Mouse (Mus musculus) cerebellum, postnatal 14 days (tissue): Measurements from ENCODE around the gene Prkar1a.

Experiments used
- DNase-seq, 2 experiments: peaks; one replicate each; pipeline ENCODE4 v3.0.0; 2021; ENCODE audit warnings: mixed read lengths in 2 of 2

Prkar1a gene

DNA sequence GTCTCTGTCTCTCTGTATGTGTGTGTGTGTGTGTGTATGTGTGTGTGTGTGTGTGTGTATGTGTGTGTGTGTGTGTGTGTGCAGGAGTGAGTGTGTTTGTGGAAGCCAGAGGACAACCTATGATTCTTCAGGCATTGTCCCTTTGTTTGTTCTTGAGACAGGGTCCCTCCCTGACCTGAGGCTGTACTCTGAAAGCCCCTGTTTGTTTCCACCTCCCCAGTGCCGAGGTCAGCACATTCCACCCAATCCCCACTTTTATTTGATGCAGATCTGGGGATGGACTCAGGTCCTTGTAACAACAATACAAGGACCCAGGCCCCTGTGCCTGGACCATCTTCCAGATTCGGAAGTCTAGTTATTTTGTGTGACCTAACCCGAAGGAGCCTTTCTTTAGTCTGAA is 58.2 kb downstream of the Prkar1a start:
- no peak for DNase-seq

DNA sequence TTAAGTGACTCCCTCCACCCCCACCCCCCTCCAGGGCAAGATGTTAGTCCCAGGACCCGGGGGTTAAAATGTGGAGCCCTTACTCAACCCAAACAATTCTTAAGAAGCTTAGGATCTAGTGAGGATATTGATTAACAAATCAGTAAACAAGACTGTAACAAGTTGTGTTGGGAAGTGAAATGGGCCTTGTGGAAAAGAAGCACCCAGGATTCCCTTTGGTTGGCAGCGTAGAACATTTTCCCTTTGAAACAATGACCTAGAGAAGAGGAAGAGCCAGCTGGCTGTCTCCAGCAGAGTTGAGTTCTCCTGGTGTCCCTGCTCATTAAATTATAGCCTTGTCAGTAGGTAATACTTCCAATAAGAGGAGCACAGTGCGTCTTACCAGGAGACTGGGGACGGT is 59.6 kb downstream of the Prkar1a start:
- DNase-seq = no peak

DNA sequence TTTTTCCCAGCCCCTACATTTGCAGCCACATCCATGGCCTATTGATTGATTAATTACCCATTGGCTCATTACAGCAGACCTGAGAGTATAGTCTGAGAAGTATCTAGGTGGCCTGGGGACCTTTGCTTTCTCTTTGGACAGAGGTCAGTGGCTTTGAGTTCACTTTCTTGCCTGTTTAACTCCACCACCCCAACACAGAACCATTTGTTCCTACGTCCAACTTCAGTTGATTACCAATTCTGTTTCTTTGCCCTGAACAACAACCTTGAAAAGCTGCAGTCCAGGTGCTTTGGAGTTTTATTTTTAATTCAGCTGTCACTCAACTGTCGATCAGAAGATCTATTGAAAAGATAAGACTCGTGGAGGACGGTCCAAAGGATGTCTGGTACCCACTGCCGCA is 60.3 kb downstream of the Prkar1a start:
- DNase-seq = no peak

DNA sequence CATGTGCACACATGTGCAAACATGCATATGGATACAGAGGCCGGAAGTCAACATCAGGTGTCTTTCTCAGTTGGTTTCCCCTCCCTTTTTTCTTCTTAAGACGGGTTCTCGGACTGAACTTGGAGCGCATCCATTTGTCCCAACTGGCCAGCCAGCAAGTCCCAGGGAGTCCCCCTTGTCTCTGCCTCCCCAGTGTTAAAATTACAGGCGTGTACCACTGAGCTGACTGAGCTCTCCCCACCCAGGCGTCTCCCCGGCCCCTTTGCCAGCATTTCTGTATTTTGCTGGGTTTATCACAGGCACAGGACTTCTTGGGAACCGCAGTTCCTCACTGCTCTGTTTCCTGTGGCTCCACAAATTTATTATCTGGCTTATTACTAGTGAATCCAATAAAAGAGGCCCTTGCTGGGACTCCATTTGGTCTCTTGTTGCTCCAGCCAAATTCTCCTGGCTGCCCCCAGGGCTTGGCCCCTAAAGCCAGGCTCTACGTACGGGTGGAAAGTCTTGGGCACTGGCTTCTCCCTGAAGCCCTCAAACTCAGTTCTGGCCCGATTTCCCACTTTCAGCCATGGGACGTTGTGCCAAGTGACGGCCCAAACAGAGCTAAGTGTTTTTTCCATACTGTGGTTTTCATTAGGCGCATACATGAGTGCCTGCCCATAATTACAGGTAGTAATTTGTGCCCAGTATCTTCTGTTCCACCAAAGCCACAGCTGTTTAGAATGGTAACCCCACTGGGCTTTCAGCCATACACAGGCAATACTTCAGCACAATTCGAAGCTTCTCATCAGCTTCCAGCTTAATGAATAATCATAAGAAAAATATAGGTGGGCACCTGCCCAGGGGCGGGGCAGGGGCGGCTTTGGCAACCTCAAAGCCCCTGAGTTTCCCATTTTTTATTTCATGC is 65.4 kb downstream of the Prkar1a start:
- DNase-seq = peak; percentile 46 to 69

DNA sequence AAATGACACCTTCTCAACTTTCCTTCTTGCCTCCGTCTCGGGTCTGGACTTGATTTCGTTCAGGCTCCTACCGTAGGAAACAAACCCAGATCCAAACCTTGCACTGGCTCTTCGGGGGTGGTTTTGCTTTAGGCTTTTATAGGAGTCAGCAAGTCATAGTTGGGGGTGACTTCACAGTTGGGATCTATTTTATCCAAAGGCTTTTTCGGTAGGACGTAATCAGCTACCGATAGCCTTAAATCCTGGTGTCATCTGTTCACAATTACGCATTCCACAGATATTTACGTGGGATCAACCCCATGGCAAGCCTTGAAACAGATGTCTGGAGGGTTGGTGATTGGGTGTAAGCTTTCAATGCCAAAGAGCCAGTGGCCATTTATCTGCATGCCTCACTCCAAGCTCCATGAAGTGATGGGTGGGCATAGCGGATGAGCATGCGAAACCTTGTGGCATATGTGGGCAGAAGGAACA is 66.1 kb downstream of the Prkar1a start:
- DNase-seq = no peak

DNA sequence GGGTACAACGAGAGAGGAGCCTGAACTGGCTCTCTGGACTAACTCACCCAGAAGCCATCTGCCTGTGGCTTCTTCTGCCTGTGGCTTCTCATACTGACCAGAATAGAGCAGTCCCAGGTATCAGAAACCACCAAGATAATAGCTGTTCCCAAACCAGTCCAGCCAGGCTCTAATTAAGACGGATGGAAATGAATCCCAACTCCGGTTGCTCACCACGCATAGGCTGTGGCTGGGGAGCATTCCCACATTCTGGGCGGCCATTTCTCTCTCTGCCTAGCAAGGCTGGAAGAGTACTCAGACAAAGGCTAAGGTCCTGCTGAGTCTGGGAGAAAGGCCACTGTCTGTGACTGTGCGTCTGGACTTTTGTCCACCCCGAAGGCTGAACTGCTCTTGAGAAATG is 67.8 kb downstream of the Prkar1a start:
- peak in 1 of 2 experiments; percentile 27 for DNase-seq

DNA sequence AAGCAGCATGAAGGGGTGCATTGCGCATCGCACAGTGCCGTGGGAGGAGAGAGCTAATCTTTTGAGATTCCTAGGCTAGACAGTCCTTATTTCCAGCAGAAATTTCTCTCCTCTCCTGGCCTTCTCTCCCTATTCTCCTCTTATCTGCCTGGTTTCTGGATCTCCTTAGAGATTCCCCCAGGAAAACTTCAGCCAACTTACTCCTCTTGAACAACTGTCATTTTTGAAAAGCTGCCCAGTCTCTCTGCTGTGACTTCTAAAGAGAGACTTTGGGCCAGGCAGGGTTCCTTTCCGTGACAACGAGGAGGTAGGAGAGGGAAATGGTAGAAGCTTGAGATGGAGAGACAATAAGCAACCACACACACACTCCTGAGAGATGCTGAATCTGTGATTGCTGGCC is 68.2 kb downstream of the Prkar1a start:
- peak in 1 of 2 experiments; percentile 28 for DNase-seq

DNA sequence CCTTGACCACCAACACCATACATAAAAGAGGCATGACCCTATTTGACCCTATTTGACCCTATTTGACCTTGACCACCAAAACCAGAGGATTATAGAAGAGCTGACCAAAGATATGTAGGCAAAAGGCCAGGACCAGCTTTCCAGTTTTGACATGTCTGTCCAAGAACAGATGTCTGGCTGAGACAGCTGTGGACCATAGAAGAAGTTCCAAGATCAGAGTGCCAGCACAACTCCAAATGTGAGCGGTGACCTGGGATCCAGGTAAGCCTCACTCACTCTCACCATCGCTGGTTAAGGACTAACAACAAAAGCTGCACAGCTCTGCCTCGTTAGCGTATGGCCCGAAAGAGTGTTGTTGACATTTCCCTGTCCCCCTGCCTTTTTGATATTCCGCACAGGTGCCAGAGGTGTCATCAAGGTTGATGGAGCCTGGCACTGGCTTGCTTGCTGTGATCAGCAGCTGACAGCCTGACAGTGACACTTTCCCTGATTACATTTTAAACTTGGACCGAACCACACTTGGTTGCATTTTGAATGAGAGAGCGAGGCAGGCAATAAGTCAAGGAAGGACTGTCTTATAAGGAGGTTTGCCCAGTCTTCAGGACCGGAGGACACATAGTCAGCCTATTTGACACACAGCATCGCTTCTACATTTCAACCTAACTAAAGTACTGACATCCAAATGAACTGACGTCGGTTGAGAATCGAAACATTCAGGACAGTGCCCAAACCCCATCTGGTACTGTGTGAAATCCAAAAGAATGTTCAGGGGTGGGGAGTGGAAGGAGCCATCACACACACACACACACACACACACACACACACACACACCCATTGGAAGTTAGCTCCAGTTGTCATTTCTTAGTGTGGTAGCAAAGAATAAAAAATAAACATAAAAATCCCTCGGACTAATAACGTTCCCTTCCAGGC is 69.0 kb downstream of the Prkar1a start:
- peak; percentile 24 to 26 for DNase-seq
